Mouse (Mus musculus): ENCODE measurements at regions not wholly inside any gene's neighbourhood (a gene's known extent, or its start where the extent isn't known, plus 50 kb on each side); places are given as distances from the start of the nearest gene placed in this dataset.
A peak's percentile ranks its signal among the peaks of the same experiment; 100 is the strongest.

DNA sequence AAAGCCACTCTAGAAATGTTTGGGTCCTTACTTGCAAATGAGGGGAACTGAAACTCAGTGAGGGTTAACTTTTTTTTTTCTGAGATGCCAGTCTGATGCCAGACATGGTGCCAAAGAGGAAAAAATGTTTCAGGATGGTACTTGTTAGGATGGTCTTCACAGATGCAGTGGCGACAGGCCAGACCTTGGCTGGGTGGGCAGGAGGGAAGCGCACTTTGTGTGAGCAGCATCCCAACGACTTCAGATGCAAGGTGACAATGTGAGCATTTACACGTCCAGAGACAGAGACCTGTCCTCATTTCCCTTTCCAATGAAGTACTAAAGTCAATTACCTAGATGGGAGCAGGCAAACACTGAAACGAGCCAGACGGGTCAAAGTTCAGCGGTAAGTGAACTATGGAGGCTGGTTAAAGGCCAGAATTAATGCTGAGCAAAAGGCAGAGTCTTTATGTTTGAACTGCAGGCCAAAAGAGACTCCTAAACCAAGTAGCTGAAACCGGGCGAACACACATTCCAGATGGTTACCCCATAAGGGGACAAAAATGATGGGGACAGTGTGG lies 213.7 kb upstream of the Ccdc122 start:
- no peak for DNase-seq (ENCODE audit: low read depth, low spot score)

DNA sequence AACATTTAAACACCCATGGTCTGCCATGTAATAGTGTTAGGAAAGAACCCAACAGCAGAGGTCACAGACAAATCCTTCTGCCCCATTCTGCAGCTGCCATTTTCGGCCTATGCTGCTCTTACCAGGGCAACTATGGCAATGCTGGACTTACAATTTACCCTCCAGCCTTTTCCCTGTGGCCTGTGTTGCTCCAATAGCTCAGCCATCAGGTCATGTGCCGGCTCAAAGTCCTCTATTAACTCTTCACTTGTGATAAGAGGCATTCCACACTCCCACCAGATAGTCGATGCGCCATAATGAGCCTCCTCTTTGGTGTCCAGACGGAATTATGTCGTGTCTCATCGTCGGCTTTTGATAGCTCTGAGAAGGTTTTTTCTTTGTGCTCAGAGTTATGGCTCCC lies 214.7 kb upstream of the Ccdc122 start:
- no peak for DNase-seq (ENCODE audit: low read depth, low spot score)

DNA sequence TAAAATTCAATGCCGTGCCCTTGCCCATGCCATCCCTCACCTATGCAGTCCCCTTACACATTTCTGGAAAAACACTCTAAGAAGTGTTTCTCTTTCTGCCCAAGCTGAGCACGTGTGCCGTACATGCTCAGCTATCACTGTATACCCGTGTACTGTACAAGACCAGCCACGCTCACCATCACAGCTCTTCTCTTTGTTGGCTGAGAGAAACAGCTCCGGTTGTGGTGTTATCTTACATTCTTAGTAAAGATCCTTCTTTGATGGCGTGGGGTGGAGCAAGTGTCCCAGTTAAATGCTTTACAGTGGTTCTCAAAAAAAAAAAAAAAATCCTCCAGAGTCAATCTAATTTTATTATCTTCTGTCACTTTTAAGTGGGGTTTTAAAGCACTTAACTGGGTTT lies 215.1 kb upstream of the Ccdc122 start:
- DNase-seq (ENCODE audit: low read depth, low spot score), result no peak

DNA sequence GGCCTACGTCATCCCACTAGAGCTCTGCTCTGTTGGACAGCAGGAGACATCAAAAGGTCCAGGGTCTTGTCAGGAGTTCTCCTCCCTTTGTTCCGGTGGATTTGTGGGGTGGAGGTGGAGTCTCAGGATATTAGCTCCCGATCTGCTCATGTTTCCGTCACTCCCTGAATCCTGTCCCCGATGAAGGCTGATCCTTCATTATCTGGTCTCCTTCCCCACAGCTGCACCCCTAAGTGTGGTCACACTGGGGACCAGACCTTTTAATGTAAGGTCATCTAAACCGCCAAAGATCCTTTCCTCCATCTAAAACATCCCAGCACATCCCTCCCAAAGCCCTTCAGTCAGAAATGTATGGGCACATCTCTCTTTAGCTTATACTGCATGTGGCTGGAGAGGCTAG lies 215.6 kb upstream of the Ccdc122 start:
- no peak for DNase-seq (ENCODE audit: low read depth, low spot score)

DNA sequence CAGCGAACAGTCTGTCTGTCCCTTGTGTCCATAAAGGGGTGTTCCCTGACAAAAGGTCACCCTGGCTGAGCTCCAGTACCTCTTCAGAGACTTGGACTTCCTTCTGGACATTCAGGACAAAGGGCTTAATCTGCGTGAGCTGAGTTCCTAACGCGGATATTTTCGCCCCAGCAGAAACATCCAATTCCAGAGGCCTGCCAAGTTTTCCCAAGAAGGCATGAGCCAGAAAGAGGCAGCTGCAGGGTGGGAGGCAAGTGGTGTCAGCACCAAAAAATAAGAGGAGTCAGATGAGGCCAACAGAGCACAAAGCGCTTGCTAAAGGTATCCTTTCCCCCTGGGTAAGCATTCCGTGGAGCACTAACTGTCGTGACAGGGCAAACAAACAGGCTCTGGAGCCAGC lies 216.9 kb upstream of the Ccdc122 start:
- peak; percentile 94 for DNase-seq (ENCODE audit: low read depth, low spot score)

GRCm38 (mm10) chr14:76818256-76819010 lies 218.1 kb upstream of the Ccdc122 start:
- no peak for DNase-seq (ENCODE audit: low read depth, low spot score)

DNA sequence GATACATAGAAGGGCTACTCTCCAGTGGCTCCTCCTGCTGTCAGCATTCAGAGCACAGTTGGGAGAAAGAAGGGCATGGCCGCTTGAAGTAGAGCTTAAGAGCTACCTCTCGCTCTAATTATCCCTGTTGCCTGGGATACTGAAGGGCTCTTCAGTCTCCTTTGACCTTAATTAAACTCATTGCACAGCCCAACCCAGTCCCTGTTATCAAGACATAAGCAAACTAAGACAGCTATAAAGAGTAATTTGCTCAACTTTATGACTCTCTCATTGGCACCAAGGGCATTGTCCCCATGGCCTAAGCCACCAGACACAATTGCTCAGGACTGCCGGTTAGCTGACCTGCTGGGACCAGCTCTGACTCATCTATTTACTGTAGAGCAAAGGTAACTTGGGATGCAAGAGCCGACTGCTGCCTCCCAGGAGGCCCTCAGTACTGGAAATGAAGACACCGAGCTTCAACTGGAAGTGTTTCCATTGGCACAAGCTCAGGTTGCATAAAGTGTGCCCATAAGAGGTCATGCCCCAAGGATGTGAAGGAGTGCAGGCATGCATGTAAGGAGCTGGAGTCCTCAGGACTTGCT lies 219.3 kb upstream of the Ccdc122 start:
- no peak for DNase-seq (ENCODE audit: low read depth, low spot score)

GRCm38 (mm10) chr14:76816666-76817065 lies 219.9 kb upstream of the Ccdc122 start:
- no peak for DNase-seq (ENCODE audit: low read depth, low spot score)

GRCm38 (mm10) chr14:76812155-76812875 lies 224.3 kb upstream of the Ccdc122 start:
- no peak for DNase-seq (ENCODE audit: low read depth, low spot score)

DNA sequence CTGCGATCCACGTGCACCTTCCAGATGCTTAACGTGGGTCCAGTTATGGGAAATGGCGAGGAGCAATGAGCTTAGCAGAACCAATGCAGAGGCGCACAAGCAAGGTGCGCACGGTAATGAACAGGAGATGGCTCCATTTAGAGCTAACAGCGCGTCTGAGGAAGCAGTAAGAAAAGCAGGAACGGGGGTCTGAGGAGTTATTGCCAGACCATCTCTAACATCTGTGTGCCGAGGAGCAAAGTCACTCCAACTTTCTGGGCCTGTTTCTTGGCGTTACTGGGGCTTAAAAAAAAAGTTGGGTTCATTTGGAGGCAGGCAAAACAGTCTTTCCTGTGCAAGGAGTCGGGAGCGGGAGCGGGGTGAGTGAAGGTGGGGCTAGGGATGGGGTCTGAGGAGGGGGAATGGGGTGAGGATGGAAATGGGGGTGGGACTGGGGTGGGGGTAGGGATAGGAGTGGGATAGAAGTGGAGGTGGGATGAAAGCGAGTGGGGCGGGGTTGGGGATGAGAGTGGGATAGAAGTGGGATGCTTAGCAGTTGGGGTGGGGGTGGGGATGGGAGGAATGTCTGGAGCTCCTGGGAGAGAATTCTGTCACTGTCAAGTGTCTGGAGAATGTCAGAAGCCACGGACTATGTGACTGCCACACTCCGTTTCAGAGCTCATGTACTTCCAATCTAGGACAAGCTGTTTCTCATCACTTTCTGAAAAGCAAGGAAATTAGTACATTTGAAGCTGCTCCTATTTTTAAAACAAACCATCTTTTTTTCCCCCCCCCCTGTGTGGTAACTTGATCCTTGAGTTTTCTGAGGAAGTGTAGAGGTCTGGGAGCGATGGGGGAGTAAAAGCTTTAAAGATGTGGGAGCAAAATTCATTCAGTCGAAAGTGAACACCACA lies 225.6 kb upstream of the Ccdc122 start:
- DNase-seq (ENCODE audit: low read depth, low spot score), result no peak

DNA sequence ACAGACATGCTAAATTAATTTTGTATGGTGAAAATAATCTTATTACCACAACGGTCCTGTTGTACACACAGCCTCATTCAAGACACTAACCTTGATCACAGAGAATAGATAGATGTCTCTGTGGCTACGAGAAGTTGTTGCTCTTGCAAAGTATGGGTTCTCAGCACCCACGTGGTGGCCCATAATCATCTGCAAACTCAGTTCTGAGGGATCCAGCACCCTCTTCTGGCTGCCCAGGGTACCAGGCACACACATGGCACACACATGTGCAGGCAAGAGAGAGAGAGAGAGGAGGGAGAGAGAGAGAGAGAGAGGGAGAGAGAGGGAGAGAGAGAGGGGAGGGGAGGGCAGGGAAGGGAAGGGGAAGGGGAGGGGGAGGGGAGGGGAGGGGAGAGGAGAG lies 226.5 kb upstream of the Ccdc122 start:
- no peak for DNase-seq (ENCODE audit: low read depth, low spot score)

GRCm38 (mm10) chr14:76809411-76809810 lies 227.2 kb upstream of the Ccdc122 start:
- DNase-seq (ENCODE audit: low read depth, low spot score), result no peak

GRCm38 (mm10) chr14:76805151-76805785 lies 231.3 kb upstream of the Ccdc122 start:
- no peak for DNase-seq (ENCODE audit: low read depth, low spot score)

DNA sequence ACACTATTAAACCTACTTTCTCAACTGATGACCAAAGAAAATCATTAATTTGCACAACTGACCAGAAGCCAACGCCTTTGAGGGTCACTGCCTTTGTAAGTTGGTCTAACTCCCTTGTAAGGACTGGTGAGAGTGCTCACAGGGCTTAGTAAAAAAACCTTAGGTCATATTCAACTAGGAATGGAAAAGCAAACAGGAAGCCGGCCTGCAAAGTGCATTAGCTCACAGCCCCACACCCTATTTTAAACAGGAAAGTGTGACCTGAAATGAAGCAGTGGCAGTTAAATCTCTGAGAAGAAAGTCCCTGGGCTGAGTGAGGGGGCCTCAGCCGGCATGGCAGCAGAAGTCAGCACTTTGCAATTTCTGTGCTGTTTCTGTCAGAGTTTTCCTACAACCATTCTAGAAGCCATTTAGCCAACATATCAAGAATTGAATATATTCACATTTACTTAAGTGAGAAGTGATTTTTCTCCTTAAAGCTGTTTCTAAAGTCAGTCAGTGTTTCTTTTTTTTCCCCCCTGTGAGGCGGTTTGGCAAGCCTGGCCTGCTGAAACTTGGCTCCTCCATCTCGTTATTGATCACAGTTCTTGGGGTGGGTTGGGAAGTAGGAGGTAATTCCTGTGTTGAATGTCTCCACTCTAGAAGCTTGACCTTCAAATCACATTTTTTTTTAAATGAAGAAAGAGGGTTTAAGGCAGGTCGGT lies 232.0 kb upstream of the Ccdc122 start:
- DNase-seq (ENCODE audit: low read depth, low spot score), result no peak

DNA sequence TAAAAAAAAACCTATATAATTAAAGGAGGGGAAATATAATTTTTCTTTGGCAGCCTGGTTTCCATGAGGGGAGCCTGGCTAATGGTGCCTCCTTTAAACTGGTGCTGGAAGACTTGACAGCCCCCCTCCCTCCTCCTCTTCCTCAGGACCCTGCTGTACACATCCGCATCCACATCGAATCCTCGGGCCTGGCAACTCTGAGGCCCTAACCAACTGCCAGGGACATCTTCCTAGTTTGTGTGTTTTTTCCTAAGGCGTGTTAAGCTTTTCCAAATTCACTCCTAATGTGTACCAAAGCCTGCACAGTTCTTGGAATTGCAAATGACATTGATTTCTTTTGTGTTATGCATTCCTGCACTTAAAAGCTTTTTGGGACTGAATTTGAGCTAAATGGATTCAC lies 236.4 kb upstream of the Ccdc122 start:
- no peak for DNase-seq (ENCODE audit: low read depth, low spot score)

- DNase-seq (ENCODE audit: low read depth, low spot score), result no peak
Measured at GRCm38 (mm10) chr14:76799741-76800140, 236.8 kb upstream of the Ccdc122 start.

DNA sequence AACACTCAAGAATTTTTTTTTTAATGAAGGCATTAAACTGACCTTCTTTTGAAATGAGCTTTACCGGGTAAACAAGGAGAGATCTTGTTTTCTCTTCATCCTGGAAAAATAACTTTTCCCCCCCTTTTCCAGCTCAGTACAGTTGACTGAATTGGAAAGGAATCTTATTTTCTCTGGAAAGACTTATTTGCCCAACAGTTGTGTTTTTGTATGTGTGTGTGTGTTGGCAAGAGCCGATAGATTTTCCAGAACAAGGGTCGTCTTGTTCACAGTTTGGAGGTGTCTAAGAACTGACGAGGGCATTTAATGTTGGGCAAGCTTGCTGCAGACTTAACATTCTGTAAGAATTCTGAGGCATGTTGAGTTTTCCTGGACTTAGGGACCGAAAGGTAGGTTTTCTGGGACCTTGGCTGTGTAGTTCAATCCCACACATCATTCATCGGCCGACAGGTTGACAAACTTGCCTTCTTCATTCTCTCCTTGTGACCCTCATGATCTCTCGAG lies 237.6 kb upstream of the Ccdc122 start:
- no peak for DNase-seq (ENCODE audit: low read depth, low spot score)

- DNase-seq (ENCODE audit: low read depth, low spot score), result no peak
Measured at GRCm38 (mm10) chr14:76798488-76798887, 238.1 kb upstream of the Ccdc122 start.

GRCm38 (mm10) chr14:76797518-76797917 lies 239.1 kb upstream of the Ccdc122 start:
- DNase-seq (ENCODE audit: low read depth, low spot score), result no peak
